Mouse (Mus musculus) WW6 (cell line): ENCODE measurements around the gene Acbd4.

Experiments
- DNase-seq: peaks from one replicate; pipeline ENCODE4 v3.0.0-alpha.2; 2013; ENCODE audit warnings: low read depth, low spot score

Gene Acbd4

GRCm38 (mm10) chr11:103141944-103142255 lies 40.4 kb downstream of the Acbd4 start:
- no peak for DNase-seq

GRCm38 (mm10) chr11:103142441-103143182 lies 41.1 kb downstream of the Acbd4 start:
- no peak for DNase-seq

- no peak for DNase-seq
Observed at GRCm38 (mm10) chr11:103144309-103145285, 43.1 kb downstream of the Acbd4 start.

GRCm38 (mm10) chr11:103146386-103146785 lies 44.9 kb downstream of the Acbd4 start:
- no peak for DNase-seq

- DNase-seq = no peak
Observed at GRCm38 (mm10) chr11:103147766-103148165, 46.3 kb downstream of the Acbd4 start.

GRCm38 (mm10) chr11:103149771-103150170 lies 48.3 kb downstream of the Acbd4 start:
- DNase-seq = no peak

- DNase-seq = peak; percentile 93
Observed at GRCm38 (mm10) chr11:103158621-103159478, 57.4 kb downstream of the Acbd4 start.

- no peak for DNase-seq
Observed at GRCm38 (mm10) chr11:103160738-103161137, 59.3 kb downstream of the Acbd4 start.

GRCm38 (mm10) chr11:103161449-103161848 lies 60.0 kb downstream of the Acbd4 start:
- peak; percentile 84 for DNase-seq
